Mouse (Mus musculus) heart, adult 2 months (tissue): ENCODE measurements around the gene Gpbar1. TPM values are rescaled to one million over a fixed set of nuclear protein-coding genes. Genes with fewer than 3 reads are reported as not detected.

Experiments used
- DNase-seq, 2 experiments: peaks; one replicate each; pipeline ENCODE4 v3.0.0; 2021
- H3K27ac ChIP-seq: fragments of 200-600 bp; 2 replicates; pipeline ENCODE4 v1.8.1; 2022
- H3K27me3 ChIP-seq: fragments of 200-500 bp; 2 replicates; pipeline ENCODE4 v1.6.1; 2012; ENCODE audit warnings: mild to moderate bottlenecking, low read length, inconsistent platforms, mixed read lengths; ENCODE audit not compliant: control insufficient read depth, insufficient read depth
- H3K36me3 ChIP-seq: fragments of 200-500 bp; 2 replicates; pipeline ENCODE4 v1.6.1; 2012; ENCODE audit warnings: low read length, inconsistent platforms; ENCODE audit not compliant: control insufficient read depth, insufficient read depth
- H3K4me1 ChIP-seq: fragments of 200-500 bp; 2 replicates; pipeline ENCODE4 v1.6.1; 2011; ENCODE audit warnings: low read length; ENCODE audit not compliant: control insufficient read depth, insufficient read depth
- H3K4me3 ChIP-seq: fragments of 200-600 bp; 2 replicates; pipeline ENCODE4 v1.8.1; 2022
- H3K79me2 ChIP-seq: fragments of 200-500 bp; replicated peaks from 2 replicates; pipeline ENCODE4 v1.6.1; 2012; ENCODE audit warnings: mild to moderate bottlenecking, inconsistent platforms, low read length, moderate library complexity, mixed read lengths; ENCODE audit not compliant: control insufficient read depth, insufficient read depth
- H3K9ac ChIP-seq: fragments of 200-500 bp; 2 replicates; pipeline ENCODE4 v1.6.1; 2012; ENCODE audit warnings: low read depth, mild to moderate bottlenecking, control low read depth, inconsistent platforms, low read length, mixed read lengths
- CTCF ChIP-seq: fragments of 200-600 bp; IDR thresholded peaks from 2 replicates; pipeline ENCODE4 v1.8.1; 2022; ENCODE audit warnings: antibody characterized with exemption, mild to moderate bottlenecking, moderate library complexity
- EP300 ChIP-seq: fragments of 200-500 bp; IDR thresholded peaks from 2 replicates; pipeline ENCODE4 v1.6.1; 2011; ENCODE audit warnings: low read depth, low read length, control low read depth; ENCODE audit not compliant: insufficient read depth
- POLR2A ChIP-seq: fragments of 200-500 bp; IDR thresholded peaks from 2 replicates; pipeline ENCODE4 v1.6.1; 2011; ENCODE audit warnings: mild to moderate bottlenecking, low read depth, low read length, control low read depth; ENCODE audit not compliant: insufficient read depth
- WGBS: fragments of 180-500 bp; shearing (Covaris S2); methylation state at CpG from one replicate; pipeline ENCODE4 v1.1.7; 2018; 5-methylcytosine and 5-hydroxymethylcytosine counted together
- intact Hi-C: fragments of 180-260 bp; cut with DNase I; formaldehyde crosslinking; loops from one replicate; pipeline ENCODE4 v1.15.1; 2025
- polyA plus RNA-seq: library from polyadenylated mRNA; depleted of rRNA; stranded (reverse); fragments of >200 nt; gene quantifications from 2 replicates; pipeline ENCODE4 v1.2.3, GENCODE M21; 2012
- total RNA-seq, 2 experiments: library from RNA; stranded (reverse); gene quantifications; 2 replicates each; pipeline ENCODE4 v1.2.3; 2021

The Gpbar1 gene
- total and polyA plus RNA-seq, 3 experiments = 0.14 TPM; not detected in 2

- peak overlapping the region; percentile 97 for H3K27ac ChIP-seq
- TF ChIP-seq POLR2A (0 out of 2 replicates have a peak, but pooled peaks have one; percentile 20), CTCF (no peak)
- H3K4me3 ChIP-seq = 0 out of 2 replicates have a peak overlapping the region, but pooled peaks have one; percentile 6
- intact Hi-C loops = no loop called here
- no peaks in the 10 kb centered on the region for H3K27me3 ChIP-seq
- H3K4me1 ChIP-seq = peaks cover 56% of the 10 kb centered on the region
- H3K79me2 ChIP-seq = 0 out of 2 replicates have a peak, but pooled peaks cover 5% of the 10 kb centered on the region
- peak in 1 of 2 experiments; percentile 47 for DNase-seq
- peak overlapping the region; percentile 34; the same call in 1 of the 2 replicates for H3K9ac ChIP-seq
- 37% methylated on average over 6 of the region's 6 CpGs for WGBS
- peaks cover 4% of the 10 kb centered on the region for H3K36me3 ChIP-seq
Observed at GRCm38 (mm10) chr1:74300347-74301110, 22.2 kb downstream of the Gpbar1 start.

- peaks cover 43% of the 10 kb centered on the region for H3K4me1 ChIP-seq
- peaks cover 4% of the 10 kb centered on the region for H3K36me3 ChIP-seq
- H3K27me3 ChIP-seq = no peaks in the 10 kb centered on the region
- TF ChIP-seq POLR2A = no peak
- TF ChIP-seq CTCF = no peak
- TF ChIP-seq EP300 = no peak
- DNase-seq = no peak
- 0 out of 2 replicates have a peak, but pooled peaks cover 5% of the 10 kb centered on the region for H3K79me2 ChIP-seq
- WGBS = 68% methylated on average over 7 of the region's 7 CpGs
- H3K27ac ChIP-seq = peak overlapping the region; percentile 97
- peak overlapping the region; percentile 81; the same call in 1 of the 2 replicates for H3K4me3 ChIP-seq
- intact Hi-C loops = no loop called here
- peak overlapping the region; percentile 43 for H3K9ac ChIP-seq
Observed at GRCm38 (mm10) chr1:74302229-74302628, 23.9 kb downstream of the Gpbar1 start.

GRCm38 (mm10) chr1:74302835-74303234 is 24.5 kb downstream of the Gpbar1 start:
- H3K79me2 ChIP-seq = 0 out of 2 replicates have a peak, but pooled peaks cover 5% of the 10 kb centered on the region
- H3K4me1 ChIP-seq = peaks cover 38% of the 10 kb centered on the region
- intact Hi-C loops = no loop called here
- H3K27ac ChIP-seq = peak overlapping the region; percentile 97
- peak overlapping the region; percentile 30 for H3K9ac ChIP-seq
- H3K4me3 ChIP-seq = peak overlapping the region; percentile 81
- TF ChIP-seq EP300 = no peak
- no peak for TF ChIP-seq CTCF
- no peak for TF ChIP-seq POLR2A
- no peaks in the 10 kb centered on the region for H3K27me3 ChIP-seq
- DNase-seq = peak in 1 of 2 experiments; percentile 36
- 46% methylated on average over 2 of the region's 2 CpGs for WGBS
- H3K36me3 ChIP-seq = peaks cover 4% of the 10 kb centered on the region; the same call in 1 of the 2 replicates

GRCm38 (mm10) chr1:74303509-74304338 is 25.4 kb downstream of the Gpbar1 start:
- peak overlapping the region; percentile 80 for H3K9ac ChIP-seq
- H3K4me3 ChIP-seq = peak overlapping the region; percentile 81
- H3K27me3 ChIP-seq = no peaks in the 10 kb centered on the region
- H3K4me1 ChIP-seq = peaks cover 30% of the 10 kb centered on the region
- peaks cover 3% of the 10 kb centered on the region; the same call in 1 of the 2 replicates for H3K36me3 ChIP-seq
- H3K27ac ChIP-seq = peak overlapping the region; percentile 97
- intact Hi-C loops = loop anchor here (2.0 kb wide), 1 partner anchor 17 kb away; no protein-coding TSS in a partner anchor
- TF ChIP-seq POLR2A (peak; percentile 80), CTCF (peak; percentile 40; the same call in 1 of the 2 replicates), EP300 (no peak)
- H3K79me2 ChIP-seq = 0 out of 2 replicates have a peak, but pooled peaks cover 5% of the 10 kb centered on the region
- peak; percentile 92 to 93 for DNase-seq
- WGBS = under 1% methylated on average over 56 of the region's 56 CpGs

GRCm38 (mm10) chr1:74304339-74304790 is 26.0 kb downstream of the Gpbar1 start:
- H3K79me2 ChIP-seq = 0 out of 2 replicates have a peak, but pooled peaks cover 5% of the 10 kb centered on the region
- DNase-seq = no peak
- no peaks in the 10 kb centered on the region for H3K27me3 ChIP-seq
- peak overlapping the region; percentile 97 for H3K27ac ChIP-seq
- TF ChIP-seq POLR2A = no peak
- TF ChIP-seq CTCF = no peak; the same call in 1 of the 2 replicates
- TF ChIP-seq EP300 = no peak
- peaks cover 3% of the 10 kb centered on the region; the same call in 1 of the 2 replicates for H3K36me3 ChIP-seq
- peak overlapping the region; percentile 80 for H3K9ac ChIP-seq
- 5% methylated on average over 12 of the region's 12 CpGs for WGBS
- H3K4me1 ChIP-seq = peaks cover 23% of the 10 kb centered on the region
- intact Hi-C loops = loop anchor here (2.0 kb wide), 1 partner anchor 18 kb away; no protein-coding TSS in a partner anchor
- peak overlapping the region; percentile 81 for H3K4me3 ChIP-seq
